Mouse (Mus musculus): ENCODE measurements around the gene Ceacam18. TPM values are rescaled to one million over a fixed set of nuclear protein-coding genes. Genes with fewer than 3 reads are reported as not detected.
"Not testable (repeated sequence)": the region's sequence is repeated elsewhere in the genome, so short reads cannot be mapped to it uniquely, and the experiment has no call there.

Gene Ceacam18
- polyA plus RNA-seq, 1 experiment from 2014 or later: not detected

- H3K4me2 ChIP-seq: peak overlapping the region; percentile 73
- no peaks in the 10 kb centered on the region for H3K27me3 ChIP-seq (replicated peaks; ENCODE audit: control insufficient read depth, insufficient read depth, low read length)
- peak overlapping the region; percentile 80 for H3K4me3 ChIP-seq (ENCODE audit: low read depth, low read length)
- DNase-seq (ENCODE audit: low spot score) (no peak), ATAC-seq (replicated peaks; ENCODE audit: low FRiP score) (no peak)
- 20% methylated on average over 10 of the region's 10 CpGs for WGBS
- H3K9ac ChIP-seq (ENCODE audit: low read depth, low read length): peak overlapping the region; percentile 87
- H3K4me1 ChIP-seq (replicated peaks; ENCODE audit: control insufficient read depth, insufficient read depth, low read length): peaks cover 9% of the 10 kb centered on the region
- no peaks in the 10 kb centered on the region for H3K9me3 ChIP-seq (ENCODE audit: control insufficient read depth, low read length)
- peaks cover 30% of the 10 kb centered on the region for H3K36me3 ChIP-seq (ENCODE audit: control insufficient read depth, insufficient read depth, low read length)
- no peak overlapping the region for H3K27ac ChIP-seq (ENCODE audit: low read depth, low read length)
These were observed 38.2 kb downstream of the Ceacam18 start for GRCm38 (mm10) chr7:43672581-43673260.

GRCm38 (mm10) chr7:43675091-43675490, 40.6 kb downstream of the Ceacam18 start:
- H3K9me3 ChIP-seq (ENCODE audit: control insufficient read depth, low read length): no peaks in the 10 kb centered on the region
- ATAC-seq (replicated peaks; ENCODE audit: low FRiP score): no peak
- no peak overlapping the region for H3K9ac ChIP-seq (ENCODE audit: low read depth, low read length)
- DNase-seq (ENCODE audit: low spot score): no peak
- peaks cover 34% of the 10 kb centered on the region for H3K36me3 ChIP-seq (ENCODE audit: control insufficient read depth, insufficient read depth, low read length)
- no peak overlapping the region for H3K4me2 ChIP-seq
- no peaks in the 10 kb centered on the region for H3K27me3 ChIP-seq (replicated peaks; ENCODE audit: control insufficient read depth, insufficient read depth, low read length)
- H3K4me3 ChIP-seq (ENCODE audit: low read depth, low read length): no peak overlapping the region
- H3K4me1 ChIP-seq (replicated peaks; ENCODE audit: control insufficient read depth, insufficient read depth, low read length): peaks cover 9% of the 10 kb centered on the region
- H3K27ac ChIP-seq (ENCODE audit: low read depth, low read length): no peak overlapping the region
- WGBS: 93% methylated on average over 32 of the region's 32 CpGs

GRCm38 (mm10) chr7:43678517-43678916, 44.0 kb downstream of the Ceacam18 start:
- H3K27ac ChIP-seq (ENCODE audit: low read depth, low read length): no peak overlapping the region
- DNase-seq (ENCODE audit: low spot score): no peak

GRCm38 (mm10) chr7:43680960-43681359, 46.5 kb downstream of the Ceacam18 start:
- WGBS: 20% methylated on average over 5 of the region's 5 CpGs
- ATAC-seq (replicated peaks; ENCODE audit: low FRiP score) (0 out of 2 replicates have a peak, but pooled peaks have one; percentile 40), DNase-seq (ENCODE audit: low spot score) (peak; percentile 54)
- Histone ChIP-seq H3K9me3 (ENCODE audit: control insufficient read depth, low read length) (no peaks in the 10 kb centered on the region), H3K27ac (ENCODE audit: low read depth, low read length) (no peak overlapping the region), H3K27me3 (replicated peaks; ENCODE audit: control insufficient read depth, insufficient read depth, low read length) (no peaks in the 10 kb centered on the region), H3K4me2 (no peak overlapping the region), H3K4me1 (replicated peaks; ENCODE audit: control insufficient read depth, insufficient read depth, low read length) (no peaks in the 10 kb centered on the region), H3K4me3 (ENCODE audit: low read depth, low read length) (no peak overlapping the region), H3K36me3 (ENCODE audit: control insufficient read depth, insufficient read depth, low read length) (peaks cover 20% of the 10 kb centered on the region), H3K9ac (ENCODE audit: low read depth, low read length) (no peak overlapping the region)

More at GRCm38 (mm10) chr7:43678517-43678916, 44.0 kb downstream of the Ceacam18 start:
- ATAC-seq (replicated peaks; ENCODE audit: low FRiP score): no peak
- no peaks in the 10 kb centered on the region for H3K4me1 ChIP-seq (replicated peaks; ENCODE audit: control insufficient read depth, insufficient read depth, low read length)
- peaks cover 34% of the 10 kb centered on the region for H3K36me3 ChIP-seq (ENCODE audit: control insufficient read depth, insufficient read depth, low read length)
- no peaks in the 10 kb centered on the region for H3K9me3 ChIP-seq (ENCODE audit: control insufficient read depth, low read length)
- no peak overlapping the region for H3K4me2 ChIP-seq
- no peak overlapping the region for H3K4me3 ChIP-seq (ENCODE audit: low read depth, low read length)
- no peaks in the 10 kb centered on the region for H3K27me3 ChIP-seq (replicated peaks; ENCODE audit: control insufficient read depth, insufficient read depth, low read length)
- no peak overlapping the region for H3K9ac ChIP-seq (ENCODE audit: low read depth, low read length)

- not testable (repeated sequence) for H3K27ac ChIP-seq (ENCODE audit: low read depth, low read length); H3K27me3 ChIP-seq (replicated peaks; ENCODE audit: control insufficient read depth, insufficient read depth, low read length); H3K9ac ChIP-seq (ENCODE audit: low read depth, low read length); ATAC-seq (replicated peaks; ENCODE audit: low FRiP score); H3K36me3 ChIP-seq (ENCODE audit: control insufficient read depth, insufficient read depth, low read length); H3K9me3 ChIP-seq (ENCODE audit: control insufficient read depth, low read length); H3K4me2 ChIP-seq; H3K4me3 ChIP-seq (ENCODE audit: low read depth, low read length); DNase-seq (ENCODE audit: low spot score); H3K4me1 ChIP-seq (replicated peaks; ENCODE audit: control insufficient read depth, insufficient read depth, low read length)
- 21% methylated on average over 1 of the region's 1 CpGs for WGBS
These were observed 48.0 kb downstream of the Ceacam18 start for GRCm38 (mm10) chr7:43682511-43682910.

GRCm38 (mm10) chr7:43685088-43685487, 50.6 kb downstream of the Ceacam18 start:
- H3K4me3 ChIP-seq (ENCODE audit: low read depth, low read length): no peak overlapping the region
- no peaks in the 10 kb centered on the region for H3K4me1 ChIP-seq (replicated peaks; ENCODE audit: control insufficient read depth, insufficient read depth, low read length)
- no peaks in the 10 kb centered on the region for H3K36me3 ChIP-seq (ENCODE audit: control insufficient read depth, insufficient read depth, low read length)
- ATAC-seq (replicated peaks; ENCODE audit: low FRiP score): no peak
- no peaks in the 10 kb centered on the region for H3K9me3 ChIP-seq (ENCODE audit: control insufficient read depth, low read length)
- no peak overlapping the region for H3K9ac ChIP-seq (ENCODE audit: low read depth, low read length)
- H3K27me3 ChIP-seq (replicated peaks; ENCODE audit: control insufficient read depth, insufficient read depth, low read length): no peaks in the 10 kb centered on the region
- H3K4me2 ChIP-seq: no peak overlapping the region
- no peak overlapping the region for H3K27ac ChIP-seq (ENCODE audit: low read depth, low read length)
- 46% methylated on average over 7 of the region's 7 CpGs for WGBS
- no peak for DNase-seq (ENCODE audit: low spot score)

- no peaks in the 10 kb centered on the region for H3K4me1 ChIP-seq (replicated peaks; ENCODE audit: control insufficient read depth, insufficient read depth, low read length)
These were observed 55.6 kb downstream of the Ceacam18 start, which contains the start of gene Klk14 for GRCm38 (mm10) chr7:43690118-43690517. Klk14 (plus strand) TSS chr7:43690418.

More at GRCm38 (mm10) chr7:43690118-43690517, 55.6 kb downstream of the Ceacam18 start, which contains the start of gene Klk14:
- Histone ChIP-seq H3K4me3 (ENCODE audit: low read depth, low read length) (no peak within 1 kb of the TSS), H3K27ac (ENCODE audit: low read depth, low read length) (no peak within 1 kb of the TSS), H3K4me2 (no peak within 1 kb of the TSS), H3K9ac (ENCODE audit: low read depth, low read length) (no peak within 1 kb of the TSS), H3K27me3 (replicated peaks; ENCODE audit: control insufficient read depth, insufficient read depth, low read length) (no peaks in the 10 kb centered on the region), H3K36me3 (ENCODE audit: control insufficient read depth, insufficient read depth, low read length) (no peaks in the 10 kb centered on the region), H3K9me3 (ENCODE audit: control insufficient read depth, low read length) (no peaks in the 10 kb centered on the region)
- no peak for ATAC-seq (replicated peaks; ENCODE audit: low FRiP score)
- no peak for DNase-seq (ENCODE audit: low spot score)

Measured in liver, embryonic 11.5 days (tissue).